Mouse (Mus musculus): ENCODE measurements around the gene Erich3.
"Not testable (repeated sequence)": the region's sequence is repeated elsewhere in the genome, so short reads cannot be mapped to it uniquely, and the experiment has no call there.

Gene Erich3

DNA sequence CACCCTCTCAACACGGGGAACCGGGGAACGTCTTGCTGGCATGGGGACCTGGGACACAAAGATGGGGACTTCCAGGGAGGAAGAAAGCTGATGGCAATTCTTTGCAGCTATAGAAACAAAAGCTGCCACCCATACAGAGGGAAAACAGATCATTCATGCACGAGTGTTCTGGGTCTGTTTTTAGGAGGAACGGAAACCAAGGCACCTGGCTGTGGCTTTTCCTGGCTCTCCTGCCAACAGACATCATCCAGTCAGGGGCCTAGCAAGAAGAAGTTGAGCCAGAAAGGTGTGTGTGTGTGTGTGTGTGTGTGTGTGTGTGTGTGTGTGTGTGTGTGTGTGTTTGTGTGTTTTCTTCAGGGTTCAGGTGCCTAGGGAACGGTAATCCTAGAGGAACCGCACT lies at the start of gene Erich3:
TSS of gene Erich3 (plus strand) at position 315 of the 400 bp plus-strand sequence.
- in situ Hi-C loops (cut with MseI, MboI), result no loop called here

GRCm38 (mm10) chr3:154614771-154615170 lies 48.9 kb upstream of the Erich3 start:
- in situ Hi-C loops (cut with MseI, MboI), result no loop called here

DNA sequence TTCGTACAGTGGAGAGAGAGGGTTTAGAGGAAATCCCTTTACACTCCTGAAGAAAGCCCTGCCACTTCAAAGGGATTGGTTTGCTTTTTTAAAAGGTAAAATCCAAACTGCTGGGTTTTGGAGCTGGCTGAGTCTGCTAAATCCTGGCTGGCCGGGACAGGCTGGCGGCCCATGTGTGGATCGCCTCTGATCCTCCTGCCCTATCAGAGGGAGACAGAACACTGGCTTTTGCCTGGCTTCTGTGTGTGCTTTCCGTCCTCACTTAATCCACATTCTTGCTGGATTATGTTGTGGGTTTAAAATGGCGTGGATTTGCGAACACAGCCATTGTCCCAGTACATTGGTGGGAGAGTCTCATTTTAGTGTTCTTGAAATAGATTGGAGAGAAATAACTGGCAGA lies 48.4 kb upstream of the Erich3 start:
- in situ Hi-C loops (cut with MseI, MboI), result no loop called here

GRCm38 (mm10) chr3:154616106-154616505 lies 47.6 kb upstream of the Erich3 start:
- in situ Hi-C loops (cut with MseI, MboI), result no loop called here

DNA sequence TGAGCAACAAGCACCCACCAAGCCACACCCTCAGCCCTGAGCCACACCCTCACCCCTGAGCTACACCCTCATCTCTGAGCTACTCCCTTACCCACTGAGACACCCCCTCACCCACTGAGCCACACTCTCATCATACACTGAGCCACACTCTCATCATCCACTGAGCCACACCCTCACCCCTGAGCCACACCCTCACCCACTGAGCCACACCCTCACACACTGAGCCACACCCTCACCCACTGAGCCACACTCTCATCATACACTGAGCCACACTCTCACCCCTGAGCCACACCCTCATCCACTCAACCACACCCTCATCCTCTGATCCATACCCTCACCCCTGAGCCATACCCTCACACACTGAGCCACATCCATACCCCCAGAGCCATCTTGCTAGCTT lies 35.4 kb upstream of the Erich3 start:
- in situ Hi-C loops (cut with MseI, MboI), result no loop called here

- in situ Hi-C loops (cut with MseI, MboI), result not testable (repeated sequence)
These were observed 32.4 kb upstream of the Erich3 start for GRCm38 (mm10) chr3:154631281-154631680.

- in situ Hi-C loops (cut with MseI, MboI), result no loop called here
These were observed 30.6 kb upstream of the Erich3 start for GRCm38 (mm10) chr3:154633091-154633490.

DNA sequence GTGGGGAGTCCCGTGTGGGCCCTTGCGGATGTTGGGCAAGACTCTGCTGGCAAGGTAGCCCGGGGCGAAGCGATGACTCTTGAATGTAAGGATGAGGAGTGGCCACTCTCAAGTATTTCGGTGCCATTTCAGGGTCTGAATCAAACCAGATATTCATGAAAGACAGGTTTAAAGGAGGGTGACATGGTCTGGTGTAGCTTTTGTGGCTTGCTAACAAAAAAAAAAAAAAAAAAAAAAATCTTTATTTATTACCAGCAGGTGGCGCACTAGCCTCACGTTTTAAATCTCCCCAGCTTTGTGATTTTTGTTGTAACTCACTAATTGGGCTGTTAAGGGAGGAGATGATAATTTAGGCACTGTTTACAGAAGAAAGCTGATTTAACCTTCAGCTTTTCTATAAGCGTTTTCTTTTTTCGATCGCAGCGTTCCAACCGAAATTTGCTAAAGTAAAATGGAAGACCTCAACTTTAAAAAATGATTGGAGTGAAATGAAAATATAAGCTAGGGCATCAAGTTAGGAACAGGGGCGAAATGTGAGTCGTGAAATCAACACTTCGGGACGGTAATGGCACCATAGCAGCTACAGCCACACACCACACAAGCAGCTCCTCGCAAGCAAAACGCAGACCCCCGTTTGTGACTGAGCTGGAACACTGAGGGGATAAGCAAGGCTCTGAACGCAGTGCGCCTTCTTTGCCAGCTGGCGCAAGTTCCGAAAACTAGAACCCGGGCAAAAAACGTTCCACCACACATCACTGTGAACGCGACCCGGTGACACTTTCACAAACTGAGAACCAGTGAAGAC lies 16.8 kb upstream of the Erich3 start:
- in situ Hi-C loops (cut with MseI, MboI), result no loop called here

DNA sequence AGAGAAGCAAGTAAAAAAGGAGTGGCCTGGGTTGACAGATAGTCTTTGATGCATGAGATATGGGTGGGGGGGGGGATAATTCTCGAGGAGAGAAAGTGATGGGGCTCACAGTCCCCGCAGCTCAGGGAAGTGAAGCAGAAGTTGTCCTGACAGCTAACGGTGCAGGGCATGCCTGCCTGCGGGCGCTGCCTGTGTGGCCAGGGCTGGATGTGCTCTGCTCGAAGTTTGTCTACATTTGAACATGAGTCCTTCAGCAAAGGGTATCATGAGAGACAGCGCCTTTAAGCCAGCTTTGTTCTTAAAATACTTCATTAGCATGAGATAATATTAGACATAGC lies 16.2 kb upstream of the Erich3 start:
- in situ Hi-C loops (cut with MseI, MboI), result no loop called here

GRCm38 (mm10) chr3:154649411-154650285 lies 14.0 kb upstream of the Erich3 start:
- in situ Hi-C loops (cut with MseI, MboI), result no loop called here

- in situ Hi-C loops (cut with MseI, MboI), result no loop called here
These were observed 12.4 kb upstream of the Erich3 start for GRCm38 (mm10) chr3:154651192-154651821.

- in situ Hi-C loops (cut with MseI, MboI), result no loop called here
These were observed 10.9 kb upstream of the Erich3 start for GRCm38 (mm10) chr3:154652581-154653420.

DNA sequence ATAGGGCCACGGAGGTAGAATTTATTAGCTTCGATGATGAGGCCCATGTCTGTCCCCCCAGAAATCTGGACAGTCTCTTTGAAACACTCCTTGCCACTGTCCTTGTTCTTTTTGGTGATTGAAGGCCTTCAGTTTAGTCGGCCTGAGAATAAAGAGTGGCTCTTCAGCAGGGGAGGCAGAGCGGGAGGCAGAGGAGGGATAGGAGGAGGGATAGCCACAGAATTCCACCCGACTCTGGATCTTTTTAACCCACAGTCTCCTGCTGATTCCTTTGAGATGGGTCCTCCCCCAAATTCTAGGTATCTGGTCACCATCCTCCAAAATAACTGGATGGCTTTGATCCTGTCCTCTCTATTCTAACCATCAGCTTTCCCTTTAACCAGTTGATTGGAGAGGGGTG lies 10.2 kb upstream of the Erich3 start:
- in situ Hi-C loops (cut with MseI, MboI), result no loop called here

DNA sequence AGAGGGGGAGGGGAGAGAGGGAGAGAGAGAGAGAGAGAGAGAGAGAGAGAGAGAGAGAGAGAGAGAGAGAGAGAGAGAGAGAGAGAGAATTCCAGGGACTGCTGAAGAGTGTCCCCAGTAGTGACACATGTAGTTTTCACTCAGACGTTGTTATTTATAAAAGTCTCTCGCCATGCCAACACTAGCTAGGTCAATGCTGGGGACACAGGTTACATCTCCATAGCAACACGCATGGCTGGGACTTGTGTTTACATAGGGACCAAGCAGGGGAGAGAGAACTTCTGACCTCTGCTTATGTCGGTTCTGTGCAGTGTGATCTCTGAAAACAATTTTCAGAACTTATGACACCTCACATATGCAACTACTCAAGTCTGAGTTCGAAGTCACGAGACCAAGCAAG lies 9.4 kb upstream of the Erich3 start:
- in situ Hi-C loops (cut with MseI, MboI), result no loop called here

GRCm38 (mm10) chr3:154654901-154655300 lies 8.8 kb upstream of the Erich3 start:
- in situ Hi-C loops (cut with MseI, MboI), result no loop called here

DNA sequence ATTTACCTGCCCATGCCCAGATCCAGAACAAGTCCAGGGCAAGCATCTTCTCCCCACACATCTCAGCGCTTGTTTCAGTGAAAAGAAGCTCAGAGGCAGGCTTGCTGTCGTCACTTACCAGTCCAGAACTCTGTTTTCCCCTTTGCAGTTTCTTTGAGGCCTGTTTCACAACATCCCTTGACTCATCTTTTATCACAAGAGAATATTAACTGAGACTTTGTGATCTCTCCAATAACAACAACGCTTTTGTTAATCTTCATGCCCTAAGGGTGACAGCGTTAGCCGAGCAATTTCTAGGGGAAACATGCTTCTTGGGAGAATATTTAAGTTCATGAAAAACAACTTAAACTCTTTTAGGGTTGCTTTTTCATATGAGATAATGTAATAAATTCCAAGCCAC lies 7.9 kb upstream of the Erich3 start:
- in situ Hi-C loops (cut with MseI, MboI), result no loop called here

DNA sequence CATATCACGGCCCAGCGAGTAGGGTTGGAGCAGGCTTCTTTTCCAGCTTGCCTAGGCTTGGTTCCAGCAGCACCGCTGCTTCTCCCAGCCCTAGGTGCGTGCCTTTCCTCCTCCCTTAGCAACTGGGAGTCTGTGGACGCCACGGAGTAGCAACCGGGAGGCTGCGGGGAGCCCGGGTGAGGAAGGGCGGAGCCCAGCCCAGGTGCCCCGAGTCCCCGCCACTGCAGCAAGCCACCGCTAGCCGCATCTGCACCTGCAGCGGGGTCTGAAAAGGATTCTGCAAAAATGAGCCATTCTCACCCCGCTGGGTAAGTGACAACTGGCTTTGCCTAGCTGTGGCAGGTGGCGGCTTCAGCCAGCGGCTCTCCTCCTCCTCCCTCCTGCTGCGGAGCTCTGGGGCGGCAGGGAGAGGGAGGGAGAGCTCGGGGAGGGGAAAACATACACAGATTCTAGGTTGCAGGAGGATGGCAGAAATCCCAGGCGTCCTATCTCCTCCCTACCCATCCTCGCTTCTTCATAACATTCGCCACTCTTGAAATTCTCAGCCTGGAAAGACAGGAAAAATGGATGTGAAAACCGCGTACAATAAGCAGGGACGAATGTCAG lies 420 bp downstream of the Erich3 start:
- in situ Hi-C loops (cut with MseI, MboI), result no loop called here

DNA sequence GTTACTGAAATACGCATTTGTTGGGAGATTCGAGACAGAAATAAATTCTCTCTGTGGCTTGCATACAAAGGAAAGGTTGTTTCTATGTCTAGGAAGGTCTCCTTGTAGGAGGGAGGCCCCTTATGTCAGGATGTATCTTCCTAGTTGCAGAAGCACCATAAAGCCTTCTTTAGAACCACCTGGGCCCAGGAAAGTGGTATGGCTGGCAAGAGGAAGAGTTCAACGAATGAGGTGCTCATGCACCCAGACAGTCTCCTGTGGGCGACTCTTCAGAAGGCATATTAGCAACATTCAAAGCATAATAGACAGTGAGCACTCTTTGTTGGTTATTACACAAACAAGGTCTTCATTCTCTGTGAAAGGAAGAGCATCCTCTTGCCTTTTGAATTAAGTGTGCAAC lies 977 bp downstream of the Erich3 start:
- in situ Hi-C loops (cut with MseI, MboI), result no loop called here

- in situ Hi-C loops (cut with MseI, MboI), result no loop called here
These were observed 4.8 kb downstream of the Erich3 start for GRCm38 (mm10) chr3:154668485-154668884.

GRCm38 (mm10) chr3:154670584-154670983 lies 6.9 kb downstream of the Erich3 start:
- in situ Hi-C loops (cut with MseI, MboI), result no loop called here

DNA sequence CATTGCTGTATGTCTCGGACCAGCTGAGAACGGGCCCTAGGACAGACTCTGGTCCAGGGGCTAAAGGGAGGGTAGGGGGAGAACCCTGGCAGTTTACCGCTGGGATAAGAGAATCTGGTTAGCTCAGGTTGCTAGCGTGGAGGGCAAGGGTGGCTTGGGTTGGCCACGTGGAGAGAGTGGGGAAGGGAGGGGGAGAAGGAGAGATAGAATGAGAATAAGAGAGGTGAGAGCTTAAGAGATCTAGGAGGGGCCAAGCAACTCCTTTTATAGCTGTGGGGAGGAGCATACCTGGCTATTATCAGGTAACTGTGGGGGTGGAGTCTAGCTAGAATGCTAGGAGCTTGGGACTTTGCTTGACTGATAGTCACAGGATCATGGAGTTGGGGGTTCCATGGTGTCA lies 7.4 kb downstream of the Erich3 start:
- in situ Hi-C loops (cut with MseI, MboI), result no loop called here
